Mouse (Mus musculus): ENCODE measurements around the gene Sorl1. TPM values are rescaled to one million over a fixed set of nuclear protein-coding genes. Genes with fewer than 3 reads are reported as not detected.

Gene Sorl1
- 10 to 100 TPM; 44.8 to 45.3 TPM for total RNA-seq (2021)

DNA sequence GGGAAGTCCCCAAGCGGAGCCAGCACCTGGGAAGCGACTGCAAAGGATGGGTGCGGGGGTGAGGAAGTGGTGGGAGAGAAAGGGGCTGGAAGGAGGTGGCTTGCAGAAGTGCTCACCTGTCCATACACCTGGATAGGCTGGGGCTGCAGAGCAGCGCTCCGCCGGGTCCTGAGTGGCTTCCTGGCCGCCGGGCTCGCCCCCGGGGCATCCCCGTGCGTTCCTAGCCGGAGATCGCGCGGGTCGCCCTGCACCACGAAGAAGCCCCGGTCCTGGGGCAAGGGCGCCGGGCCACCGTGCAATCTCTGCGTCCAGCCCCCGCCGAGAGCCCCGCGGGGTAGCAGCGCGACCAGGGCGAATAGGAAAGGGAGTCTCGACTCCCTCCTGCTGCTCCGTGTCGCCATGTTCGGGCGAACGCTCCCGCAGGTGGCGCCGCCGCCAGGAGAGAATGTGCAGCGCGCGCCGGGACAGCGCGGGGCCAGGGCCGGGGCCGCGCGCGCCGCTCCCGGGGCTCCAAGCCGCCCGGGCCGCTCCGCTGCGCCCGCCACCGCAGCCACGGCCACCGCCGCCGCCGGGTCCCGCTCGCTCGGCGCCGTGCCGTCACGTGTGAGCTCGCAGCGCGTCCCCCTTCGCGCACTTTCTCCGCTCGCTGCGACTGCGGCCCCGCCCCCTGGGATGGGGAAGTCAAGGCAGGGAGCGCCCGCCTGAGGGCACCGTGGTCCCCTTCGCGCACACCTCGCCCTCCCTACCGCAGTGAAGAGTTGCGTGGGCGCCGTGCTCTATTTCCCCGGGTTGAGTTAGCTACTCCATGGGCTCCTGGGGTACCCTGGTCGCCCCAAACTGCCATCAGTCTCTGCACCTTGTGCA lies at the start of gene Sorl1:
Sorl1 (minus strand) TSS at position 585 of the 864 bp plus-strand sequence.
- DNase-seq, result peak; percentile 70
- intact Hi-C loops (cut with DNase I), result loop anchor here (5.0 to 10.0 kb wide), 3 partner anchors 69 to 119 kb away; no protein-coding TSS in a partner anchor

DNA sequence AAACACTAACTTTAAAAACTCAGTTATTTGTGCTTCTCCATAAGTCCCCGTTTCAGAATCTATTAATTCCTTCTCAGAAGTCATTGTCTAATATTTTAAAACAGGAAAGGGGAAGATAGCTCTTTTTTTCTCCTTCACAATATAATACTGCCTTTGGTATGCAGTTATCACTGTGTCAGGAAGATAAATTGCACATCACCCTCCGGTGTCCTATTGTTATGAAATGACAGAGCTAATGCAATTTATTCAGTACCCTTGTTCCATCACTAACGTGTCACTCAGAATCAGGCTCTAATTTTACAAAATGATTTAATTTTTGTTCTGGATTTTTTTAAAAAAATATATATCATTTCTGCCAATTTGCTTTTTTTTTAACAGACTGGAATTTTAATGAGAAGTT lies 49.7 kb upstream of the Sorl1 start:
- intact Hi-C loops (cut with DNase I), result no loop called here
- no peak for DNase-seq

DNA sequence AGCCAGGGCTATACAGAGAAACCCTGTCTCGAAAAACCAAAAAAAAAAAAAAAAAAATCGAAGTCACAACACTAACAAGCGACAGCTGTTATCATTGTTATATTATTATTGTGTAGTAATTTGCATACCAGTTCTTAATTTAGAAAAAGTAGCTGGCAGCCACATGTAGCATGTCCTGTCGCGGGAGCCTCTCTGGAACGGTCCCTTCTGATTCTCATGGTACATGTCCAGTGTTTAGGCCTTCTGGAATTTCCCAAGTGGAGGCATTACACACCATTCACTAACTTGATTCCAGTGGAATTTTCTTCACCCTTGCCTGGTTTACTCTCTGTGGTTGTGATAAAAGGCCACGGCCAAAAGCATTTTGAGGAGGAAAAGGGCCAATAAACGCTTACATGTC lies 45.4 kb upstream of the Sorl1 start:
- no peak for DNase-seq
- intact Hi-C loops (cut with DNase I), result no loop called here

DNA sequence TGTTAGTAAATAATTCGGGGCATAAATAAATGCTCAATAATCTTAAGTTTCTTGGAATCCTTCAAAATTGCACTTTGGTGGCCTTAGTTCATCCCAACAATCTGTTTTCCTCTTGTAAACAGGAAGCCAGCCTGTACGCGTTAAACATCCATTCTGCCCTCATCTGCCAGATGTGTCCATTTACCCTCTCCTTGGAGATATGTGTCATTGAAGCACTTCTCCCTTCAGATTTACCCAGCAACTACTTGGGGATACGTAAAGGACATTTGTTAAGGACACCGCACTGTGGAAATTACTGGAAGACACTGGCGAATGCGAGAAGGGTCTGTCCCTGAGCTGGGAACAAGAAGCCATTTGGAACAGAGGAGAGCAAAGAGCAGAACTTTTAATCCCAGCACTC lies 44.9 kb upstream of the Sorl1 start:
- DNase-seq, result no peak
- intact Hi-C loops (cut with DNase I), result no loop called here

DNA sequence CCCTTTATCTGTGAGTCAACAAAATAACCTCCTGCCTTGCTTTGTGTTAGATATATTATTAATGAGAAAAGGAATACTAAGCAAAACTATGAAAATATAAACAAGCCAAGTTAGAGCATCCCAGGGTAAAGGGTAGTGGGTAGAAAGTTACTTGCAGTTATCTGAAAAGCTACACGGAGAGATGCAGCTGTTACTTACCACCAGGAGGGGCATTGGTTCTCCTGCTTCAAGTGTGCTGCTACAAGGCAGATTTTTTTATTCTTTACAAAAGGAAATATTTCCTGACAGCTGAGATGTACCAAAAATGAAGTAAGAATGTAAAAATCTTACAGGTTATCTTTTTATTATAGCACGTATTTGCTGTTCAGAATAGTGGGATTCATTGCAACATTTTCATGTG lies 40.8 kb upstream of the Sorl1 start:
- DNase-seq, result no peak
- intact Hi-C loops (cut with DNase I), result no loop called here

DNA sequence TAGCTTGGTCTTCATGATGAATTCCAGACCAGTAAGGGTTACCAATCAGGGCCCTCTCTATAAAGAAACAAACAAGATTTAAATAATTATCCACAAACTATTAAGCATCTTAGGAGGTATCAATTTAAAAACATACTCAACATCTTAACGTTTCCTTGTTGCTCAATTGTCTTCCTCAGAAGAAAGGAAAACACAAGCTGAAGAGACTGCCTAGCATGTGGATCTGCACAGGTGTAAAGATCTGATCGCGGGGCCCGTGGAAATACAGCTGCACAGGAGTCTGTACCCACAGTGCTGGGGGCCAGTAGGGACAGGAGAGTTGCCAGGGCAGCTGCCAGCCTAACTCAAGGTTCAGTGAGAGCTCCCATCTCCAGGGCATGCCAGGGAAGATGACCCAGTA lies 38.9 kb upstream of the Sorl1 start:
- intact Hi-C loops (cut with DNase I), result no loop called here
- no peak for DNase-seq

DNA sequence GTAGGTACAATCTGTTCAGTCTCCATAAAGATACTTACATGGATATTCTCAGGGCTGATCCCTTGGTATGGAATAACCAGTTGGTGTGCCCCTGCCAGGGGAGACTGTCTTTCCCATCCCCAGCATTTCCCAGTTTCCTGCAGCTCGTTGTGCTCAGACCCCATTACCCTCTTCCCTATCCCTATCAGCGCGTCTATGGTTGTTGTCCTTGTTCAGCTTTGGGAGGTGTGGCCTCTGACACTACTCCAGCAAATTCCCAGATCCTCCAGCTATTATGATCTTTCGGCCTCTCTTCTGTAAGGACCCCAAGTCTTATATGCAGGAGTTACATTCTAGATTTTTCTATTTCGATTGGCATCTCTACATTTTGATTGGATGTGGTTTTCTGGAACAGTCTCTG lies 35.3 kb upstream of the Sorl1 start:
- DNase-seq, result no peak
- intact Hi-C loops (cut with DNase I), result no loop called here

DNA sequence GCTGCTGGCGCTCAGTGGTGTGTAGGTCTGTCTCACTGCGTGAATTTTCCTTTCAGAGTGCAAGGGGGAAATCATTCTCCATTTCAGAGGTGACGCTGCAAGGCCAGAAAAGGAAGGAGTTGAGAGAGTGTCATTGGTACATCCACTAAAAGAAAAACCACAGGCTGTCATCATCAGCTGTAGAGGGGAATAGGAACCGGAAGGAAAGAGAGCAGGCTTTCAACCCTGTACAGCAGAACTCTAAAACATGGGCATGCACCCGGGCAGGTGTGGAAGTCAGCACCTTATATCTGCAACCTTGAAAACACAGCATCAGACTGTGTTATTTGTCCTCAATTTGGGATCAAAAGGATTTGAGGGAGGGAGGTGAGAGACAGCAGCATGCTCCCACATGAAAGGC lies 34.6 kb upstream of the Sorl1 start:
- intact Hi-C loops (cut with DNase I), result no loop called here
- DNase-seq, result no peak

DNA sequence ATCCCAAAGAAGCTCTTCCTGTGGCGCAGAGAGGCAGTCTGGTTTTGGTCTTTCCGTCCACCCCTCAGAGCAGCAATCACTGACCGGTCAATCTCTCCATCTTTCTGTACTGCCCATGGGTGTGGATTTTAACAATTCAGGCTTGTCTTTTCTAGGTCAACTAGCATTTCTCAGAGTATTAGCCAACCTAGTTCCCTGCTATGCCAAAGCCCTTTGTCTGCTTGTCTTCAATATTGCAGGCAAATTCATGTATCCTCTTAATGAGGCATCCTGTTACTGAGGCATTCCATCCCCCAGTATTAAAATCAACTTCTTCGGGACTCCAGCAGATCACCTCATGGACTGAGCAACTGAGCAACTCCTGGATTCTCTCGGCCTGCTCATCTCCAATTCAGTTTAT lies 33.9 kb upstream of the Sorl1 start:
- intact Hi-C loops (cut with DNase I), result no loop called here

DNA sequence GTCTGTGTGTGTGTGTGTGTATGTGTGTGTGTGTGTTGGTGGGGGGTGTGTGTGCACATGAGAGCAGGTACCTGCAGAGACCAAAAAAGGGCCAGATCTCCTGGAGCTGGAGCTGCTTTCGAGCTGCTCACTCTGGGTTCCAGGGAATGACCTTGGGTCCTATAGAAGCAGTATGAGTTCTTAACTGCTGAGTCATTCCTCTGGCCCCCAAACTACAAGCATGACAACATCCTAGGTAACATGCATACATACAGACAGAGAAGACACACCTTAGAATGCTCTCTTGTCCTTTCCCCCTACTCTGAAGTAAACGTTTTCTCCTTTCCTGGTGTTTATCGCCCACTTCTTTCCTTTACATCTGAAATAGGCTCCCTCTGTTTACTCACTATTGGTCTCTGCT lies 32.5 kb upstream of the Sorl1 start:
- intact Hi-C loops (cut with DNase I), result no loop called here
- no peak for DNase-seq

More for the DNA sequence above, 33.9 kb upstream of the Sorl1 start:
- no peak for DNase-seq

DNA sequence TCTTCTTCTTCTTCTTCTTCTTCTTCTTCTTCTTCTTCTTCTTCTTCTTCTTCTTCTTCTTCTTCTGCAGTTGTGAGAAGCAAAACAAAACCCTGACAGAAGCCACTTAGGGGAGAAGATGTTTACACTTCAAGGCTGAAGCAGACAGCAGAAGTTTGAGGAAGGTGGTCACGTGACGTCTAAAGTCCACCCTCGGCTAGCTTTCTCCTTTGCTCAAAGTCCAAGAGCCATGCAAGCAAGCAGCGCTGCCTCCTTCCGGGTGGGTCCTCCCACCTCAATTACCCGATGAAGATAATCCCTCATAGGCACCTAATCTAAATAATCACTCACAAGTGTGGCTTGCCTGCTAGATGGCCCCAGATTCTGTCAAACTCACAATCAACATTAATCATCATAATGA lies 30.6 kb upstream of the Sorl1 start:
- DNase-seq, result no peak
- intact Hi-C loops (cut with DNase I), result no loop called here

DNA sequence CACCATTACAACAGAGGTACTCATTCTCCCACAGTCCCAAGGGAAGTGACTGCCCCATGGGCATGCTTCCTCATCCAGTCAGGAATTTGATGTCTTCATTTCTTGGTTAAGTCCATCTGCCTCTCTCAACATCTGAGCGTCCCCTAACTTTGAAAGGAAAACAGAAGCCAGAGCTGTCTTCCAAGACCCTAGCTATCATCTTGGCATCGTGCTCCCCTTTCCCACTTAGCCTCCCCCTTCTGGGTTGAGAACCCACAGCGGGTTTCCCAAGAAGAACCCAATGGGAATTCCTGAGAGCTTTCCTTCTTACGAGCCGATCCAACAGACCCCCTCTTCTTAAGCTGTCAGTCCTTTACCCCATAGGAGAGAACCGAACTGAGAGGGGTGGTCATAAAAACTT lies 24.7 kb upstream of the Sorl1 start:
- intact Hi-C loops (cut with DNase I), result no loop called here

DNA sequence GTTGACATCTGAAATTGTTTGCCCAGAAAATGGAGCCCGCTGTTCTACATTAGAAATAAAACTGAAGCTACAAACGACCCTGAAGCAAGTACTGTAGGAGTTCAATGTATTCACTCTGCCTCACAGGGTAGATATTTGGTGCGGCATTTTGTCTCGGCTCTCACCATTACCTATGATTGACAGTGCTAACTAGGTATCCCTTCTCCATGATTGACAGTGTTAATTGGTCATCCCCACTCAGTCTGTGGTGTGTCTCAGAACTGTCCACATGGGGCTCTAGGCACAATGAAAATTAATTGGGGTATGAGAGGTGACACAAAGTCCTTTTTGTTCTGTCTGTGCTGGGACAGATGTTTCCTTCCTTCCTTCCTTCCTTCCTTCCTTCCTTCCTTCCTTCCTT lies 23.9 kb upstream of the Sorl1 start:
- intact Hi-C loops (cut with DNase I), result no loop called here
- no peak for DNase-seq

More for the DNA sequence above, 24.7 kb upstream of the Sorl1 start:
- no peak for DNase-seq

DNA sequence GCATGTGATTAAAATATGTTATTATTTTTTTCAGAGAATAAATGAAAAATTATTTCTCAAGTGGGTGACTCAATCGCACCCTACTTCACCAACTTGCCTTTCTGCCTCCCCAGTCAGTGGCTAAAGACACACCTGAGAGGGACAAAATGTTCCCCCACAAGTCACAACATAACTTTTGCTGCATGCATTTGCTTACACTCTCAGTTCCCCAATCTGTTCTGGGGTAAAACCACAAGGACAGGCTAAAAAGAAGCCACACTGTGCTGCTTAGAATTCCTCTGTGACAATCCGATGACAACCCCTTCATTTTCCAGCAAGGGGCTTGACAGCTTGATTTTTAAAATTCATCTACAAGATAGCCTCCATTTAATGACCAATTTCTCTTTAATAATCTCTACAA lies 22.4 kb upstream of the Sorl1 start:
- no peak for DNase-seq
- intact Hi-C loops (cut with DNase I), result no loop called here

DNA sequence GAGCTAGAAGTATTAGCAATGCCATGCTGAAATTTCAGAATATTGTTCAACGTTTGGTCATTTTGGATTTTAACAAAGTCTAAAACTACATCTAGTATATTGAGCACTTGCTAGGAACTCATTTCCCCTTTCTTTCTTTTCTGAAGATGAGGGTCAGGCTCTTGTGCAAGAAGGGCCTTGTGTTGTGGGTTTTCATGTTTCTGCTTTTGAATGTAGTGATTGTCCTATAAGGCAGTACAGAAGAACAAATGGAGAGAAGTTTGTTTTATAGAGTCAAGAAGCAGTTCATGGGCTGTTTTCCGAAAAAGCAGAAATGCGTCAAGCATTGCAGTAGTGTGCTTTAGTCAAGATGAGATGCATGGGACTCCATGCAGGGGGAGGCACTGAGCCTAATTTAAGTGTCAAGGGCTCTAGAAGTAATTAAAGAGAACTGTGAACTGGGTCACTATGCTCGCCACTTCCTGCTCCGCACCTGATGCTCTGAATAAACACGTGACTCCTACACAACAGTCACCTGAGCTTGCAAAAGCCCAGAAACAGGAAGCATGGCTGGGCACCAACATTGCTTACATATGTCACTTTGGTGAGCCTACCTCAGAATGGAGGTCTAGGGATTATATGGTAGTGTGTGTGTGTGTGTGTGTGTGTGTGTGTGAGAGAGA lies 17.6 kb upstream of the Sorl1 start:
- intact Hi-C loops (cut with DNase I), result no loop called here
- no peak for DNase-seq

DNA sequence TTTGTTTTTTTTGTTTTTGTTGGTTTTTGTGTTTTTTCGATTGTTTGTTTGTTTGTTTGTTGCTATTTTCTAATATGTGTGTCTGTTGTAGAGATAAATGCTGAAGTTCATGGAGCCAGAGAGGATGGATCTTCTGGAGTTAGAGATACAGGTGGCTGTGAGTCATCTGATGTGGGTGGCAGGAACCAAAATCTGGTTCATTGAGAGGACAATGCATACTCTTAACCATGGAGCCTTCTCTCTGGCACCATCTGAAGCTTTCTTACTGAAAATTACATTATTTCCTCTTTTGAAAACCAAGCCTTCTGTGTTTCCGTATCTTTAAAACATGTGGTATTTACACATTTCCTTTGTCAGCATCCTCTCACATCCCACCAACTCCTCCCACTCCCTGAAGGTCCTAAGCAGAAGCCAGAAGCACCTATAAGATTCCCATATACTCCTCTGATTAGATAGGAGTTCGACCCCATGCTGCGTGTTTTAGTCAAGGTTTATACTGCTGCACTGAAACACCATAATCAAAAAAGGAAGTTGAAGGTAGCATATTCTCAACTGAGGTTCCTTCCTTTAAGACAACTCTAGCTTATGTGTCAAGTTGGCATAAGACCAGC lies 14.3 kb upstream of the Sorl1 start:
- intact Hi-C loops (cut with DNase I), result no loop called here
- DNase-seq, result no peak

DNA sequence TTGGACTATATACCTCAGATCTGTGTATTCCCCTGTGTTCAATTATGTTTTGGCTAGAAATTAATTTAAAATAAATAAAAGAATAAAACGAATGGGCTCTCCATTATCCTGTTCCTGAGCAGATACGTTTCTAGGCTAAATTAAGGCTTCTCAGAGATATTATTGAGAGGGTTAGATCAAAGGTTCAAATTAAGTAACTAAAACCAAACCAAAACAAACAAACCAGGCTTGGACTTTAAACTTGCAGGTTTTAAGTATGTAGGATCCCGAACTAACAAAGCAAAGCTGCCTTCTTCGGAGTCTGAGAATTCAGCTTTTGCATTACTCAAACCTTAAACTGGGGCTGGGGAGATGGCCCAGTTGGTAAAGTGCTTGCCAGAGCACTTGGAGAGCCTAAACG lies 13.5 kb upstream of the Sorl1 start:
- intact Hi-C loops (cut with DNase I), result no loop called here

DNA sequence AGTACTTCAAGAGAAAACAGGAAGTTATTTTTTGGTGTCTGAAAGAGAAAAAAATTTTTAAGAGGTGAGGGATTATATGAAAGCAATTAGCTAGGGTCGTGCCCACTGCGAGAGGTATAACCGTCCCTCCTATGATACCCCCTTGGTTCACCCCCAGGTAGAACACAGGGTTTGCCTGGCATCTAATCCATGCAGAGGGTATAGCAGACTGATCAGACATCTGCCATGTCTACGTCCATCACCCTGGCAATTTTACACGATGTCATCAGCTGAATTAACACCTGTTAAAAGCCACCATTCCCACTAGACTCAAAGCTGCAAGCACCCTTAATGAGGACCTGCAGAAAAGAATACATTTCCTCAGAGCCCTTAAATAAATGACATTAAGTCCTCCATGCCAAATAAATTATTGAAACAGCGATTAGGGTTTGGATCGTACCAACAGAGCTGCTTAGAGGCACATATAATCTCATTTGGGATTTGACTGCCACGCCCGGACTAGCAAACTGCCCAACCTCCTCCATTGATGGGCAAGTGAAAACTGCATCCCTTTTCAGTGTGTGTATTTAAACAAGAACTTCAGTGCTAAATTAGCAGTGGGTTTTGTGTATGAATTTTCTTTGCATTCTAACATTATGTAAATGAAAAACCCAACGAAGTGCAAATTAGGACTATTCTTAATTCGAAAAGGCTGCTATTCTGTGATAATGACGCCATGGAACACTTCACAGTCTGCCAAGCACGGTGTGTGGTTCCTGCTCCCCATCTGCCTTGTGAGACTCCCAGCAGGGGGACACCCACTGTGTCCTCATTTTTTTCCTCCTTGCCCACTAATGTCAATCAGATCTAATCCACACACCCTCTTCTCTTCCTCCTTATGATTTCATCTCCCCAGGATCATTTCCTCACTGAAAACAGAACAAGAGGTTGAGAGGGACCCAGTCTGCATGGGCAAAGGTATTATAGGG lies 7.0 kb upstream of the Sorl1 start:
- peak; percentile 50 for DNase-seq
- intact Hi-C loops (cut with DNase I), result no loop called here

More for the DNA sequence above, 13.5 kb upstream of the Sorl1 start:
- DNase-seq, result no peak

DNA sequence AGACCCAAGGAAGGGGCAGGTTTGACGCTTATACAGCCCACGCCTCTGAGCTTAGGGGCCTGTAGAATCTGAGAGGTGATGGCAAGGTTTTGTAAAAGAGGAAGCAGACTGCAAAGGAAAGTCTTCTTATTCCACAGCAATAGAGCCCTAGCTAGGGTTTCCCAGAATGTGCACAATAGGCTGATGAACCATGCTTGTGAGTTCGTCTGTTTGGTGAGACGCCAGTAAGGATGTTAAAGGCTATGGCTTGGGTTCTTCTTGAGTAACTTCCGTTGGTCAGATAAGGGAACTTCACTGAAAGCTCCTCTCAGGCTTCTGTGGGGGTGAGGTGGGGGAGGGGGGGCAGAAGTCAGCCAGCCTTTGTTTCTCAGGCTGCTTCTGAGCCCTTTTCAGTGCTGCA lies 3.9 kb upstream of the Sorl1 start:
- no peak for DNase-seq
- intact Hi-C loops (cut with DNase I), result loop anchor here (10.0 kb wide), 2 partner anchors 73 to 123 kb away; no protein-coding TSS in a partner anchor

DNA sequence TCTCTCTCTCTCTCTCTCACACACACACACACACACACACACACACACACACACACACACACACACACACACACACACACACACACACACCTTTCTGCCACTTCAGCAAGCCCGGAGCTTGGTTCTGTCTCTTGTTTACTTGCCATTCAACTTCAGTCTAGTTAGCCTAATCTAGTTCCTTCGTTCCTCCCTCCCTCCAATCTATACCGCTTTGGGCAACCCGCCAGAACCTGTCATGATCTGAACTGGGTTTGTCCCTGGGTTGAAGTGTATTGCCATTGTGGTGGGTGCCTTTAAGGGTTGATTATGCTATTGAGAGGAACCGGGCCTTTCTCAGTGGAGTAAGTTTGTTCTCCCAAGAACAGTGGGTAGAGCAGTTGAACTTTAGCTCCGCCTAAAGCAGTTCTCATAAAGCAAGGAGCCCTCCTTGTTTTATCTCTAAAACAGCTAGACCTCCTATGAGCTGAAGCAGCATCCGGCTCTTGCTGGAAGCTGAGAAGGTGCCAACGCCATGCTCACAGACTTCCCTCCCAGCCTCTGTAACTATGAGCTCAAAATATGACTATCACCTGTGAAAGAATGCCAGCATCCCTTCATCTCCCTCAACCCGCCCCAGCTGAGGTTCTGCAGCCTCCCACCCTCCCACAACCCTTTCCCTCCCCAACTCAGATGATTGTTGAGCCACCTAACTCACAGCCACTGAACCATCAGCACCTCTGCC lies 1.3 kb upstream of the Sorl1 start:
- intact Hi-C loops (cut with DNase I), result loop anchor here (10.0 kb wide), 2 partner anchors 71 to 121 kb away; no protein-coding TSS in a partner anchor
- no peak for DNase-seq

All from left cerebral cortex, postnatal 4 days (tissue).